Mouse (Mus musculus): ENCODE measurements around the gene Gfpt1.

Gfpt1 gene

DNA sequence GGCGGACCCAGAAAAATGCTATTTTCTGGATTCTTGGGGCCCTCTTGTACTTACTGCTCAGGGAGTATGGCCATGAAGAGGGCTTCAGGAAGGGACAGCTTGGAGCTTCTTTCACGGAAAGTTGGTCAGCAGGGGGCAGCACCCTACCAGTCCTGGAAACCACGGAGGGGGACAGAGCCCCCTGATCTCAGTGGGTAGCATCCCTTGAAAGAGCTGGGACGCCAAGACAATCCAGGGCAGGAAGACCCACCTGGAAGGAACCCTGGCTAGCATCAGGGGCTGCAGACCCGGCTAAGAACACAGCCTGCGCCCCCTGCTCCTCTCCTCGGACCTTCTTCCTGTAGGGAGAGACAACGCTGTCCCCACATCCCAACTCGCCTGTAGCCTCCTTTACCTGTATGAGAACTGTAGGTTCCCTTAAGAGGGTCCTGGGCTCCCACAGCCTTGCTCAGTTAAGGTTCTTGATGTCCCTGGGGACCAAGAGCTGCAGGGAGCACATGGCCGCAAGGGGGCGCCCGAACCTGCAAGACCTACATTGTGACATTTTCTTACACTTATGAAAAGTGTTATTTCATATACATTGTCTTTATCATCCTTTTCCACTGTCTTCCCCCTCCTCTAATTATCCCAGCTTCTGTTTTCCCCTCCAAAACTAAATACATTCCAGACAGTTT lies 58.8 kb downstream of the Gfpt1 start:
- DNase-seq (ENCODE audit: low spot score): peak; percentile 90

- no peak for DNase-seq (ENCODE audit: low spot score)
Observed at GRCm38 (mm10) chr6:87101955-87102353, 59.3 kb downstream of the Gfpt1 start.

DNA sequence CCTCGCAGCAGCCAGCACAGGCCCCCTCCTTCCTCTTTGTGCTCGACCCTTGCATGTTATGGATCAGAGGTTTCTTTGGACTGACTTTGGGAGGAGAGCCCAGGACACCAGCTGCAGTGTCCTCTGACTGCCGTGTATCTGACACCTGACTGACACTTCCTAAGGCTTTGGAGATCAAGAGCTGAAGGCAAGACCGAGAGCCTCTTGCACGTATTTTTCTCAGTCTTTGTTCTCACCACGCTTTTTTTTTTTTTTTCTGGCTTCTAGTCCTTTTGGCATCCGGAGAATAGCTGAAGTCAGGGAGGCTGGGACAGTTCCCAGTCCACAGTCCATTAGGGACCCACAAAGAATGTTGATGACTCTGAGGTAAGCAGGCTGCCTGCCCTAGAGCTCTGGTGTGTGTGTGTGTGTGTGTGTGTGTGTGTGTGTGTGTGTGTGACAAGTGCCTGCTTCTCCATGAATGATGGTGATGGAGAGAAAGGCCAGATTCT lies 59.8 kb downstream of the Gfpt1 start:
- no peak for DNase-seq (ENCODE audit: low spot score)

- DNase-seq (ENCODE audit: low spot score): no peak
Observed at GRCm38 (mm10) chr6:87103314-87103713, 60.7 kb downstream of the Gfpt1 start.

GRCm38 (mm10) chr6:87104123-87104796 lies 61.6 kb downstream of the Gfpt1 start, which contains the start of gene D6Ertd527e:
Gene D6Ertd527e (plus strand): TSS chr6:87104746.
- no peak for DNase-seq (ENCODE audit: low spot score)

GRCm38 (mm10) chr6:87111493-87111892 lies 68.8 kb downstream of the Gfpt1 start:
- no peak for DNase-seq (ENCODE audit: low spot score)

DNA sequence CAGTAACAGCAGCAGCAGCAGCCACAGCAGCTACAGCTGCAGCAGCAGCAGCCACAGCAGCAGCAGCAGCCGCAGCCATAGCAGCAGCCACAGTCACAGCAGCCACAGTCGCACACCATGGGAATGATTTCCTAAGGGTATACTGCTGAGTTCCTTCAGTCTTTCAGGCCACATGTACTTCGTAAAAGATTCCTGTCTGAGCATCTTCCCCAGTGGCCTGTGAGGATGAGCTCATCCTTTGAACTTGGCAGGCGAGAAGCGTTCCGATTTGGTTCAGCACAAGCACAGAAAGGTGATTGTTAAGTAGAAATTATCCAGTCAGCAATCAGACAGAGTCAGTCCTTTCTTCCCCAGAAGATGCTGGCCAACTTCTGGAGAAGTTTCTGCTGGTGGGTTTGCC lies 69.5 kb downstream of the Gfpt1 start:
- no peak for DNase-seq (ENCODE audit: low spot score)

- DNase-seq (ENCODE audit: low spot score): no peak
Observed at GRCm38 (mm10) chr6:87115981-87116380, 73.3 kb downstream of the Gfpt1 start.

DNA sequence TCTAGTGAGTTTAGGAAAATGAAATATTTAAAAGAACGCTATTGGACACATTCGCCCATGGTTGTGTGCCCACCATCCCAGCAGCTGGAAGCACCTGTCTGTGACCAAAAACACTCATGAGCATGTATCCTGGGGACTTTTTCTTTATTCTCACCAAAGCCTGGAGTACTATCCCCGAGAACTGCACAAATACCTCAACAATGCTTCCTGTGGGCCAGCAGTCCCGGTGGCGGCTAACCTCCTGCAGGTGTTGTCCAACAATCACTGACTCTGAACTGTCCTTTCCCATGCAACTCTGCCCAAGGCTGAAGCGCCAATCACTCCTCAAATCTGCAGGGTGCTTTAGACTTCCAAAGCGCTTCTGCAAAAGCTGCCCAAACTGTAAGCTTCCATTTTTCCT lies 74.0 kb downstream of the Gfpt1 start:
- DNase-seq (ENCODE audit: low spot score): no peak

- DNase-seq (ENCODE audit: low spot score): no peak
Observed at GRCm38 (mm10) chr6:87119066-87119837, 76.6 kb downstream of the Gfpt1 start.

DNA sequence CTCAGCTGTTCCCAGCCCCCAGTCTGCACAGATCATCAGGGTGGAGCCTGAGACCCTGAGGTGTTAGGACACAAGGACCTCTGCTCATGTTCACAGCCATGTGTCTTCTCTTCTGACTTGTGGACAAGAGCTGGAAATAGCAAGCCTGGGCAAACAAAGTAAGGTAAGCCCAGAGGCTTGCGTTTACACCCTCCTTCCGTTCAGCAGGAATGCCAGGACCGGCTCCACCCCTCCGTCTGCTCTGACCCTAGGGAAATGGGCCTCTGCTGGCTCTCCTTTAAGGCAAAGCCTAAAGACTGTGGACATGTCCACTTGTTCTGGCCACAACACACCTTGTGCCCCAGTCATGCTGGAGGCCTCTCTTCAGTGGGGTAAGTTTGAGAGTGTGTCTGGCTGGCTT lies 77.3 kb downstream of the Gfpt1 start:
- DNase-seq (ENCODE audit: low spot score): no peak

DNA sequence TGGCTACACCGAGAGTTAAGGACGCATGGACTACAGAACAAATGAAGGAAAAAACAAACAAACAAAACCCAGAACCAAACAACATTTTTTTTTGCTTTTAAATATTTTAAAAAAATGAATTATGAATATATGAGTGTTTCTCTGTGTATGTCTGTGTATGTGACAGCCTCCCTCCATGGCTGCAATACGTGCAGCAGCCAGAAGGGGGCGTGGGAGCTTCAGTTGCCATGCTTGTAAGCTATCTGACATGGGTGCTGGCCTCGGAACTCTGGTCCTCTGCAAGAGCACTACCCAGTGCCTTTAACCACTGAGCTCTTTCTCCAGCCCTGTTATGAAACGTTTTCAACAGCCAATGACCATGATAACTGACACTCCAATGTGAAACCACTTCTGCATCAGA lies 78.0 kb downstream of the Gfpt1 start:
- no peak for DNase-seq (ENCODE audit: low spot score)

GRCm38 (mm10) chr6:87121961-87122360 lies 79.3 kb downstream of the Gfpt1 start:
- DNase-seq (ENCODE audit: low spot score): no peak

DNA sequence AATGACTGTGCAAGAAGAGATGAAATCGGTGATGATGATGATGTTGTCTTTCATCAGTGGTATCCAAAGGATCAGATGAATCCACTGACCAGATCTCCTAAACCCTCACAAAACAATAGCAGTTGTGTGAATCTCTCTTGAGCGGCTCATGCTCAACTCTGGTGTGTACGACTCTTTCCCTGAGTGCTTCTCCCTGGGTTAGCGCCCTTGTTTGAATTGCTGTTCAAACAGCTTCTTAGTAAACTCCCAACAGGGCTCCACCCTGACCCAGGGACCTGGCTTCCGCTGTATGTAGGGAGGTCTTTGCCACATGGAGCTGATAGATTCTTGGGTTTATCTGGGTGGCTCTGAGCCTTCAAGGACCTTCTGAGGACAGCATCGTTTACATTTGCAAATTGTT lies 80.8 kb downstream of the Gfpt1 start:
- DNase-seq (ENCODE audit: low spot score): no peak

DNA sequence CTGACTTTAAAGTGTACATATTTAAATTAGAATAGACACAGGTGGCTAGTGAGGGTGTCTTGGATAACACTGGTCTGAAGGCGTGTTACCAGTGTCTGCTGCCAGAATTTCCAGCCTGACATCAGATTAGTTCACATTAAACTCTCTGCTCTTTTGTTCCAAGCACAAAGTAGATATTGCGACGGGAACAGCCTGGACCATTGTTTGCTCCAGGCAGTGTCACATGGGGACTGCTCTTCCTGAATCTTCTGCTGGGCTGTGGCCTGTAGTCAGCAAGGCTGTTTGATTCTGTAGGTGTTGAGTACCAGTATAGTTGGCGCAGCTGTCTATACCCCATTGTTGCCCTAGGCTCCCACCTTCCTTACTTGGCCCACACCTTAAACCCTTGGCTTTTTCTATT lies 81.3 kb downstream of the Gfpt1 start:
- no peak for DNase-seq (ENCODE audit: low spot score)

- peak; percentile 44 for DNase-seq (ENCODE audit: low spot score)
Observed at GRCm38 (mm10) chr6:87127049-87127753, 84.6 kb downstream of the Gfpt1 start.

GRCm38 (mm10) chr6:87129861-87130260 lies 87.2 kb downstream of the Gfpt1 start:
- no peak for DNase-seq (ENCODE audit: low spot score)

GRCm38 (mm10) chr6:87130628-87131027 lies 88.0 kb downstream of the Gfpt1 start:
- no peak for DNase-seq (ENCODE audit: low spot score)

- no peak for DNase-seq (ENCODE audit: low spot score)
Observed at GRCm38 (mm10) chr6:87131078-87131477, 88.4 kb downstream of the Gfpt1 start.

GRCm38 (mm10) chr6:87133520-87133919 lies 90.9 kb downstream of the Gfpt1 start:
- DNase-seq (ENCODE audit: low spot score): no peak

DNA sequence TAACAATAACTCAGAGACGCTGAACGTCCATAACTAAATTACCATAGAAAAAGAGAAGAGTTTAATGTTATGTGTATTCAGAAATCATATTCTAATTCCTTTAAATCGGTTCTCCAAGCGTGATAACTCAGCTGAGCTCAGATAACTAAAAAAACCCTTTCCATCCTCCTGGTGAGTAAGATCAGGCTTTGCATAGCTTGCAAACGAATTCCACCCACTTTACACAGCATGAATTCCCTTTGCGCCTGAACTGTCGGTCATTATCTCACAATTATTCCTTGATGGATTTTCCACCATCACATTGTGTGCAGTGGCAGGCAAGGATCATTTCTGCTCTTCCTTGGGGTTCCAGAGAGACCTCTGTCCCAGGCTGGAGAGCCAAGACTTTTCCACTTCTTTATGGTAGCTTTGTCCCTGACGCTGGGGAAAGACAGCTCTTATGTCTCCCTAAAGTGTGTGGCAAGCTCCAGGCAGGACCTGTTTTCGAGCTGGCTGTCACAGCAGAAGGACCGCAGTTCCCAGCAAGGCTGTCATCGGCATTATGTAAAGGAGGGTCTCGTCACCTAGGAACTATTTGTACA lies 91.4 kb downstream of the Gfpt1 start:
- no peak for DNase-seq (ENCODE audit: low spot score)

GRCm38 (mm10) chr6:87138479-87138878 lies 95.8 kb downstream of the Gfpt1 start:
- DNase-seq (ENCODE audit: low spot score): no peak

All from embryo, embryonic 10 days (tissue).